Mouse (Mus musculus): Measurements from ENCODE around the gene Gm49387. TPM values are rescaled to one million over a fixed set of nuclear protein-coding genes. Genes with fewer than 3 reads are reported as not detected.

Gm49387 gene
- total RNA-seq, 2 experiments from 2014 or later: not detected

DNA sequence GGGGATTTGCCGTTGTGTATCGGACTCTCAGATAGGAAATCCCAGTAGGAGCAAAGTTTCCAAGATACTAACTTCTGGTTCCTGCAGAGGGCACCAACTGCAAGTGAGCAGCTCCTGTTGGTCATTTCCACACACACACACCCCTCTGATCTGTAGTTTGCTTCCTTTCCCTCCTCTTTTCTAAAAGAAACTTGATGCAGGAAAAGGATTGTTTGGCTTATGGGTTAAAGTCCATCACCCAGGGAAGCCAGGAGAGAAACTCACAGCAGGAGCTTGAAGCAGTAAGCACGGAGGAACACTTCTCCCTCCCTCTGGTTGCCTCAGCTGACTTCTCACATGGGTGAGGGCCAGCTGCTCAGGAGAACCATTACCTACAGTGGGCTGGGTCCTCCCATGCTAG, 121.5 kb downstream of the Gm49387 start:
- no peak for DNase-seq

DNA sequence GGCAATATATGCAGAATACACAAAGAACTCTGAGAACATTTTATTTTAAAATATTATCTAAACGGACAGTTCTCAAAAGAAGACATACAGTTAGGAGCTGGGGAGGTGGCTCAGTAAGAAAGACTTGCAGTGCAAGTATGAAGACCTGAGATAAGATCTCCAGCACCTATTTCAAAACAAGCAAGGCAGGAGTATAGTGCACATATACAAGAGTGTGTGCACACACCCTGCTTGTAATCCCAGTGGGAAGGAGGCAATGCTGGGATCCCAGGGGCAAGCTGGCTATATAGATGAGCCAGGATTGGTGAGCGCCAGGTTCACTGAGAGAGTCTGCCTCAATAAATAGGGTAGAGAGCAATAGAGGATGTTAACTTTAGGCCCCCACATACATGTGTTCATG, 124.8 kb downstream of the Gm49387 start:
- no peak for DNase-seq

DNA sequence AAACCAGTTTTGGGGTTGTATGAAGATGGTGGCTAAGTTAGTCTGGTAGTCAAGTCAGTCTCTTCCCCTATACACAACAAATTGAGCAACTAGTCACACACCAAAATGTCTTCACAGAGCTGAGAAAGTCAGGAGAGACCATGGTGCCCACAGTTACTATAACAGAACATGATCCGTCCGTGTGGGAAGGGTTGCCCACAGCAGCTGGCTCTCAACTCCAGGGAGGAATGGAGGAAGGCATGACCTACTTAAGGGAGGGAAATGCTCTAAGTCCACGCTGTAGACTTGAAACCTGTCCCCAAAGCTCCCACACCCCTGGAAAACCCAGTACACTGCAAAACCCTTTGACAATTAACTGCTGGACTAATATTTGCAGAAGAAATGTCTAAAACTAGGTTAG, 130.4 kb downstream of the Gm49387 start:
- DNase-seq: no peak

DNA sequence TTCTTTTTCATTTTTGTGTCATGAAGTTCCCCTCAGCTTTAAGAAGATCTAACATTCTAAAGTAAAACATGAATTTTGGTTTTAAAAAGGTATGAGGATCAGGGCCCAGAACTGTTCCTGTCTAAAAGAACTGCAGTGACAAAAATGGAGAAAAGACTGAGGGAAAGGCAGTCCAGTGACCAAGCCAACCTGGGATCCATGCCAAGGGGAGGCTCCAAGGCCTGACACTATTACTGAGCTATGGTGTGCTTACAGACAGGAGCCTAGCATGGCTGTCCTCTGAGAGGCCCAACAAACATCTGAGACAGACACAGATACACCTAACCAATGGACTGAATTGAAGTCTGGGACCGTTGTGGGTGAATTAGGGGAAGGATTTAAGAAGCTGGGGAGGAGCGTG, 130.8 kb downstream of the Gm49387 start:
- no peak for DNase-seq

DNA sequence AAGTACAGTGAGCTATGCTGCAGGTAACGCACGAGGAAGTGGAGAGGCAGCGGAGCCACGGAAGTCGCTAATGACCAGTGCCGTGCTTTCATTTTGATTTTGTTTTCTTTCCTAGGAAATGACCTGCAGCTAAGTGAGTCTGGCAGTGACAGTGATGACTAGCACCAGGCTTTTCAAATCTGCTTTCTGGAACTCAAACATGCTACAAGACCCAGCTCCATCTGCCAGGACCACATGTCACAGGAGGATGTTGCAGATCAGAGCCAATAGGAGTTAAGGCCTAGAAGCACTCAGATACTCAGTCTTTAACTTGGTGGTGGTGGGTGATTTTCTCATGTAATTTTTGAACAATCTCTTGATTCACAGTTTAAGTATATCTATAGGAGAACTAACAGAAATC, 134.2 kb downstream of the Gm49387 start:
- peak; percentile 67 to 75 for DNase-seq

DNA sequence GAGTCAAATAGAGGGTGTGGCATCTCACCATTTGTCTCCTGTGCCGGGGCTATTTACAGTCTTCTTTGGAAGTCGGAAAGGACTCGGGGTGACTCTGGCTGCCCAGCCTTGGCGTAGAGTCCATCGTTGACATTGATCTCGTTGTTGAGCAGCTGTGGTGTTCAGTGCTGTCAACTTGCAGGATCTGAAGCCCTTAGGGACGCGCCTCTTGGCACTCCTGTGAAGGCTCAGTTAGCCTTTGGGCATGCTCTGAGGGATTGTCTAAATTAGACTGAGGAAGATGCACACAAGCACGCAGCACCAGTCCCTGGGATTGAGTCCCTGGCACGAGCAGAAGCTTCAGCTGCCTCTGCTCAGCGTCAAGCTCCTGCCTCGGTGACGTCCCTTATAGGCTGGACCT, 137.3 kb downstream of the Gm49387 start:
- DNase-seq: no peak

Other genes starting within 250 kb of the Gm49387 start
- 100 to 1,000 TPM; 157 to 168 TPM for gene Sh3bp5, start 204.8 kb downstream of the Gm49387 start, total RNA-seq (2021)
- gene Eaf1, start 146.5 kb downstream of the Gm49387 start, total RNA-seq (2021): 10 to 100 TPM; 14.5 to 16.3 TPM
- 10 to 100 TPM; 25.0 to 29.4 TPM for gene Mettl6, start 145.8 kb downstream of the Gm49387 start, total RNA-seq (2021)
- under 1 TPM; 0.15 to 0.35 TPM for gene Colq, start 49.5 kb downstream of the Gm49387 start, total RNA-seq (2021)
- gene Btd, start 150 bp upstream of the Gm49387 start, total RNA-seq (2021): 10 to 100 TPM in 1 of 2 experiments, 1 to 10 TPM in 1; 9.5 to 10.9 TPM
- gene Hacl1, start 408 bp upstream of the Gm49387 start, total RNA-seq (2021): 1 to 10 TPM; 6.6 to 9.8 TPM
- gene Ankrd28, start 189.8 kb upstream of the Gm49387 start, total RNA-seq (2021): 10 to 100 TPM; 53.5 to 55.2 TPM